Mouse (Mus musculus) gastrocnemius, adult 8-10 months (tissue): ENCODE measurements around the gene Prss40. TPM values are rescaled to one million over a fixed set of nuclear protein-coding genes. Genes with fewer than 3 reads are reported as not detected.
"Not testable (repeated sequence)": the region's sequence is repeated elsewhere in the genome, so short reads cannot be mapped to it uniquely, and the experiment has no call there.

Experiments used
- DNase-seq, 2 experiments: peaks; one replicate each; pipeline ENCODE4 v3.0.0; 2022; ENCODE audit warnings: low spot score in 2 of 2
- total RNA-seq, 4 experiments: library from RNA; stranded (reverse); gene quantifications; 2 replicates each; pipeline ENCODE4 v1.2.4; 2022

Prss40 gene
- total RNA-seq, 4 experiments from 2014 or later, result not detected

GRCm38 (mm10) chr1:34535043-34535698 lies 25.6 kb downstream of the Prss40 start, which contains the start of gene Cfc1:
Gene Cfc1, plus strand, starts transcription at chr1:34535648.
- DNase-seq, result not testable (repeated sequence)

- not testable (repeated sequence) for DNase-seq
Observed at GRCm38 (mm10) chr1:34534574-34534973, 26.2 kb downstream of the Prss40 start.

GRCm38 (mm10) chr1:34523647-34524046 lies 37.1 kb downstream of the Prss40 start:
- DNase-seq, result no peak

- no peak for DNase-seq
Observed at GRCm38 (mm10) chr1:34522850-34523244, 37.9 kb downstream of the Prss40 start.

DNA sequence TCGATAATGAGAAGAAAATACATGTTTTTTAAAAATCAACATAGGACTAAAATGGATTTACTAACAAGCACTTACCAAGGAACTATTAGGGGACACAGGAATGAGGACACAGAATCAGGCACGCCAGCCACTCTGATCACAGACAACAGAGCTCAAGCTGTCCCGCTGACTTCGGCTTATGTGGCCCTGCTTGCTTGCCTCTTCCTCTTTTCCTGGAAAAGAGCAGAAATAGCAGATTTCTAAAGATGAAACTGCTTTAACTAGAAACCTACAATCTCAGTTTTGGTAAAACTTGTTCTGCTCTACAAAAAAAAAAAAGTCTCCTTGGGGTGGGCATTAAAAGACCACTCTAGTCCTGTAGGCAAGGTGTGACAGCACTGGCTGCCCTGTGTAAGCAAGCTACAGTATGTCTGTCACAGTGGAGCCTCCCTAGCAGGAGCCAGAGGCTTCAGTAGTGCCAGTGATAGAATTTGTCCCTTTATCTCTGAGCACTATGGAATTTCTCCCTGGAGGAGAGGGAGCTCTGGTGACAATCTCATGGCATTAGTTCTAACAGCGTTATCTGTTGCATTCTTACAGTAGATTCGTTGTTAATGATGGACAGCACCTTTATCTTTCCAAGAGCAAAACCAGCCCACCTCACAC lies 38.4 kb downstream of the Prss40 start:
- DNase-seq, result no peak

- DNase-seq, result no peak
Observed at GRCm38 (mm10) chr1:34518259-34518658, 42.5 kb downstream of the Prss40 start.

- not testable (repeated sequence) for DNase-seq
Observed at GRCm38 (mm10) chr1:34517797-34518196, 42.9 kb downstream of the Prss40 start.

GRCm38 (mm10) chr1:34517297-34517696 lies 43.4 kb downstream of the Prss40 start:
- not testable (repeated sequence) for DNase-seq

DNA sequence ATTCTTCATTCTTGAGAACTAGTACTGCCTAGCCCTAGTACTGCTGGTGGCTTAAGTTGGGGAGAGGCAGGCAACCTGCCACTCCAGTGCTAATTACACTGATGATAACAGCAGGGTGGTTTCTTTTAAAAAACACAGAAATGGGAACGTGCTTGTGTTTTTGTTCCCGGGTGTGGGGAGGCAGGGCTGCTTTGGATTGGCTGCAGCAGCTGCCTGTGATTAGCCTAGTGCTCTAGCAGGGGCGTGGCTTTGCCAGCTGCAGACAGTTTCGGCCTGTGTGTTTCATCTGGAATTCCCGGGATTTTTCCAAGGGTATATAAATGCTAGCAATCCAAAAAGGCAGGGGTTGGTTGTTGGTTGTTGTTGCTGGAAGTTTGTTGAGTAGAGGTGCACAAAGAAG lies 44.1 kb downstream of the Prss40 start:
- no peak for DNase-seq

GRCm38 (mm10) chr1:34513068-34513467 lies 47.7 kb downstream of the Prss40 start:
- no peak for DNase-seq

GRCm38 (mm10) chr1:34511027-34511426 lies 49.7 kb downstream of the Prss40 start:
- DNase-seq, result no peak

- no peak for DNase-seq
Observed at GRCm38 (mm10) chr1:34510575-34510981, 50.2 kb downstream of the Prss40 start.

DNA sequence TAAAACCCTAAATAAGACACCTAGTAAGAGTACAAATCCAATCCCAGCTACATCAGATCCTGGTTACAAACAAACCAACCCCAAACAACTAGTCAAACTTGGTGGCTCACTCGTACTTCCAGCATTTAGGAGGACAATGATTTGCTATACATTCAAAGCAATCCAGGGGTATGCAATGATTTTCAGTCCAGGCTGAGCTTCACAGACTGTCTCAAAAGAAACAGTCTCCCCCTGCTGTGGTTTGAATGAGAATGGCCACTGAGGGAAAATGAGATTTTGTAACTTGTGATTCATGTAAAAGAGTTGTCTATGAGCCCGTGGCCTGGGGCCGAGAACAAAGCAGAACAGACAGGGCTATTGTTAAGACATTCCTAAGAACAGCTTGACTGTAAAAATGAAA lies 52.8 kb downstream of the Prss40 start:
- no peak for DNase-seq

DNA sequence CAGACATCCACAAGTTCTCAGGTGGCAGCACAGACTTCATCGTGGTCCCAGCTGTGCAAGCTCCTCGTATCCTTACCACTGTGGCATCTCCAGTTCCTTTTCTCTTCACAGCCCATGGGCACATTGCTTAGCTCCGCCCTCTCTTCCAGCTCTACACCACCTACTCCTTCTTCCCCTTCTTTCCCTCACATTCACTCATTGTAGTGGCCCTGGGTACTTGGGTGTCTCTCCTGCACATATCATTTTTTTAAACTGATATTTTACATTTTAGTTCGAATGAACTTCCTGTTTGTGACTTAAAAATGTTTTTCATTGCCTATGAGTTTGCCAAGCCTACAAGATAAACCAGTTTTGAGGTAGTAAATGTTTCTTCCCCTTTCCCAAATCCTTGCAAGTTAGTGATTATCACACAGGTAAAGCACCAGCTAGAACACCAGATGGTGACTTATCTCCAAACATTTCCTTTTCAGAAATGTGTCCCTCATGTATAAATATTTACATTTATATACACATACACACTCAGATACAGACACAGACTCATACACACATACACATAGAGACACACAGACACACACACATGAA lies 54.7 kb downstream of the Prss40 start:
- DNase-seq, result no peak

- no peak for DNase-seq
Observed at GRCm38 (mm10) chr1:34505307-34505706, 55.4 kb downstream of the Prss40 start.

GRCm38 (mm10) chr1:34502991-34503390 lies 57.8 kb downstream of the Prss40 start:
- DNase-seq, result no peak

Other genes starting within 250 kb of the Prss40 start
- gene Ccdc115, start 121.3 kb downstream of the Prss40 start, total RNA-seq, result 10 to 100 TPM; 10.7 to 14.9 (median 13.7) TPM
- 10 to 100 TPM in 3 of 4 experiments, 1 to 10 TPM in 1; 9.4 to 13.2 (median 11.3) TPM for gene Imp4, start 121.1 kb downstream of the Prss40 start, total RNA-seq
- gene Ptpn18, start 101.2 kb downstream of the Prss40 start, total RNA-seq, result 1 to 10 TPM in 3 of 4 experiments, under 1 TPM in 1; 0.73 to 3.7 (median 1.8) TPM
- not detected for gene Prss39, start 62.5 kb downstream of the Prss40 start, total RNA-seq
- not detected for gene Cfc1, start 25.3 kb downstream of the Prss40 start, total RNA-seq
- gene Amer3, start 18.7 kb upstream of the Prss40 start, total RNA-seq, result not detected